Mouse (Mus musculus) liver, embryonic 14.5 days (tissue): ENCODE results near the gene Cdh8.

Experiments
- CTCF ChIP-seq: IDR thresholded peaks from 2 replicates; pipeline ENCODE4 v1.5.1; 2016; ENCODE audit warnings: antibody characterized with exemption, low read depth, control low read depth
- EP300 ChIP-seq: IDR thresholded peaks from 2 replicates; pipeline ENCODE4 v1.6.1; 2016; ENCODE audit warnings: antibody characterized with exemption, low read depth

- TF ChIP-seq CTCF = no peak
- TF ChIP-seq EP300 = no peak
Measured at GRCm38 (mm10) chr8:99314561-99314960, 101.7 kb downstream of the Cdh8 start.
